Mouse (Mus musculus) induced T-regulatory cell, adult 2 months (primary cell): ENCODE data around the gene Bcl11a.

Experiments
- DNase-seq: peaks from one replicate; pipeline ENCODE4 v3.0.0-alpha.2; 2012; ENCODE audit warnings: low read depth

Bcl11a gene

GRCm38 (mm10) chr11:24079392-24080391, 1.8 kb downstream of the Bcl11a start:
- peak; percentile 25 for DNase-seq

- no peak for DNase-seq
These were observed 2.7 kb downstream of the Bcl11a start for GRCm38 (mm10) chr11:24080541-24080940.

DNA sequence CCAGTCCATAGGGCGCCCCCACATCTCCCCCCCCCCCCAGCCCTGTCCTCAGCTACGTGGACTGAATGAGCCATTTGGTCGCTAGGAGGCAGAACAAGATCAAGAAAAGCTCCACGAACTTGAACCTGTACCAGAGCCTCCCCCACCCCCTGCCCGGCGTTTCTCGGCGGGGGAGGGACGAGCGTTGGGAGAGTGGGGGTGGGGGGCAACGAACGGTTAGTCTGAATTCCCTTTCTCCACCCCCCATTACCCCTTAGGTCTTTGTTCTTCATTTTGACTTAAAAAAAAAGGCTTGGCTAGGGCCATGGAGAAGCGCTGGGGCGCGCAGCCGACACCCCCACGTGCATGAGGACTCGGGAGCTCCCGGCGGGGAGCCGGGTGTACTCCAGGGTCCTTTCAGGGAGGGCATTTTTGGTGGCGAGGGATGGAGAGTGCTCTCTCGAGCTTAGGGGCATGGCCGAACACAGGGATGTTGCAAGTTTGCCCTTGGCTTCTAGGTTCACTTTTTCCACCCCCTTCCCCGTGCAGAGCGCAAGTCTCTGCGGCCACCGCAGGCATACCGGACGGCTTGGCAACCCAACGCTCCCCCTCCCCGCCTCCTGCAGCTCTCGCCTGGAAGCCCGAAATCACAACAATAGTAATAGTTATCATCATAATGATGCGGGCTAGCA, 3.3 kb downstream of the Bcl11a start:
- DNase-seq, result no peak

DNA sequence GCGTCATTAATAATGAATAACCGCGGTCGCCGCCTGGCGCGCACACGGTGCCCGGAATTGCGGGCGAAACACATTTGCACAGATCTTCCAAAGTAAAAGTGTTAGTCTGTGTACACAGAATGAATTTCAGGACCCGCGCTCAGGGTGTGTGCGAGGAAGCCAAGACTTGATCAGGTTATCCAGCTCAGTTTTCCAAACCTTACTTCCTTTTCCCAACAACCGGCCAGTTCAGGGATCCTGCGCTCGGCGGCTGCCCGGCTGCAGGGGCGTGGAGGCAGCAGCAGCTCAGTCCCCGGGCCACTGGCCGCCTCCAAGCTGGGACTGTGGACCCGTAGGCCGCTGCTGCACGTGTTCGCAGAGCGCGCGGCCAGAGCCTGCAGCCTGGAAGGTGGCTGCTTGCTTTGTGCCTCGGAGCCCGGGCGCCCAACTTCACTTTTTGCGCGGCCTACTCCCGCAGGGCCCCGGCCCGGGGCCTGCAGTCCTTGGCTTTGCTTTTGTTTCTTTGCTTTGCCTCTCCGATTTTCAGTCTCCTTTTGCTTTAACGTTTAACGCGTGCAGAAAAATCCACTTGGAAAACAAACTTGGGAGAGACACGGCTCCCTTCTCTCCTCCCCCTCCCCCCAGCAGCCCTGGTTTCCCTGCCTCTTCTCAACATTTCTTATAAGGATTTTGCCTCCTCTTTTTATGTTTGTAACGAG, 4.0 kb downstream of the Bcl11a start:
- DNase-seq, result no peak

DNA sequence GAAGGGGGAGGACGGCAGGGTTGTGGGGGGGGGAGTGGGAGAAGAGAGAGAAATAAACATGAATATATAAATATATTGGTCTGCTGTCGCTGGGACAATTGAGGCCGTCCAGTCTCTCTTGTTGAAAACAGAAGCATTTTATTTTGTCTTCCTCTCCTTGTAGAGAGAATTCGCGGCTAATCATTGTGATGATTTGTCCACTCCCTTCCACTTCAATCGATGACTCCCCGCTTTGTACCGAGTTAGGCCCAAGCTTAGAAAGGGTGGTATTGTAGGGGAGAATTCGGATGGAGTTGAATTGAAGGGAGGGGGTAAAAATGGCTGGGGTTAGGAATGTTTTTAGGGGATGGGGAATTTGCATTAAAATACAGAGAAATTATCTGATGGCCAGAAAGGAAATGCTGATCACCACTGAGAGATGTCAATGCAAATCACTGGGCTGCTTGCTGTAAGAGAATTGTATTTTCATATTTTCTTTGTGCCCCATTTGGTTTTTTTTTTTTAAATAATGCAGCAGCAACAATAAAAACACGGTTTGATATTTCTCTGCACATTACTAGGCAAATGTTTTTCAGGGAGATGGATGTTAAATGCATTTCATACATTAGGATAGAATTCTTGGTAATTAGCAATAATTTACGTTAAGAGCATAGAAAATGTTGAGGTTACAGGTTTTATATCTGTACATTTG, 4.7 kb downstream of the Bcl11a start:
- no peak for DNase-seq

DNA sequence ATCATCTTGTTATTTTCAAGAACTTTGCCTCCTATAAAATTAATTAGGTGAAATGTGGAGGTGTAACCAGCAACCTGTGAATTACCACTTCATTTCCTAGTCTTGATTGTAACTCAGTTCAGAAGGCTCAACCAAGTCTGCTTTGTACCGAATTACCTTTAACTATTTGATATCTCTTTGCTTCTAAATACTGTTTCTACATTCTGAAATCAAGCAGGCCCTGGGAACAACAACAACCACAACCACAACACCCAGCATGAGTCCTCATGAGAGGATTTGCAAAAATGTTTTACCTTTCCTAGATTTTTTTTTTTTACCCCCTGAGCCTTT, 5.2 kb downstream of the Bcl11a start:
- DNase-seq, result no peak

DNA sequence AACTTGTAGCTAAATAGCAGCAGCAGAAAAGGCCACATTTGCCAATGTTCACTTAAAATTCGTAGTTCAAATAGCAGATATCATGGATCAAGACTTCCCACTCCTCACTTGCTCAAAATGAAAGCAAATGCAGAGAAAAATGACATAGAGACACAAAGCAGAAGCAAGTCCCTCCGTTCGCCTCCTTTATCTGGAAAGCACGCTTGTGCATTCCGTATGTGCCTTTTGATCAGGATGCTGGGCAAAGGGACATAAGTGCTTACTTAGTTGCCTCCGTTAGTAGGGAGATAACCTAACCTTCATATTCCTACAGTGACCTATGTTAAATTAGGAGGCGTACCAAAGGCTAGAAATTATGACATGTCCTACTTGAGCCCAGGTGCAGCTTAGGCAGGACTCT, 5.6 kb downstream of the Bcl11a start:
- DNase-seq, result no peak

DNA sequence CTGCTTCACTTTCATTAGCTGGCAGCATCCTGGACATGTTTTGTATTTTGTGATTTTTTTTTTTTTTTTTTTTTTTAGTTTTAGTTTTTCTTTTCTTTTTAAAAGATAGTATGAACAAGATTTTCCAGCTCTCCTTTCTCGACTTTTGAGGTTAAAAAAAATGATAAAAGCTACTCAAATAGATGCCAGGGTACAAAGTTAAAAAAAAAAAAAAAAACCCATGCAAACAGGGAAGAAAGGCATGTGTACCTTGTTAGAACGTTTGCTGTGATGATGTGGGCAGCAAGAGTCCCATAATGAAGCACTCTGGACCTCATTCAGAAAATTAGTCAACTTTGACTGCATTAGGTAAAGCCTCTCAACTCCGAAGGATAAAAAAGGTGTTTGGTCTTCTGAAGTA, 6.2 kb downstream of the Bcl11a start:
- no peak for DNase-seq

DNA sequence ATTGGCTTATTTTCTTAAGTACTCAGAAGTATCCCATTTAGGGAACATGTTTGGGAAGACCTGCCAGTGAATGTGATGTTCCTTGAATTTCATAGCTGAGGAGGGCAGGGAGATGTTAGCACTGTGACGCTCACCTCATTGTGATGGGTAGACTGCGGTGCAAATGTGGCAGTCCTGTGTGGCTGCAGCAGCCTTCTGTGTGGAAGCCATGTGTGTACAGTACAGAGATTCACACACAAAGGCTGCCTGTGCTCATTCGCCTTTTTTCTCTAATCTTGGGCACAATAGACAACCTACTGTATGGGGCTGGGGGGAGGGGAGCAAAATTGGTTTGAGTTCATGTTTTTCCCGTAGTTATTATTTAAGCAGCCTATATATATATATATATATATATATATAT, 6.7 kb downstream of the Bcl11a start:
- no peak for DNase-seq

GRCm38 (mm10) chr11:24085986-24086385, 8.1 kb downstream of the Bcl11a start:
- no peak for DNase-seq

- no peak for DNase-seq
These were observed 9.2 kb downstream of the Bcl11a start for GRCm38 (mm10) chr11:24087069-24087468.

- no peak for DNase-seq
These were observed 12.6 kb downstream of the Bcl11a start for GRCm38 (mm10) chr11:24090443-24090842.

DNA sequence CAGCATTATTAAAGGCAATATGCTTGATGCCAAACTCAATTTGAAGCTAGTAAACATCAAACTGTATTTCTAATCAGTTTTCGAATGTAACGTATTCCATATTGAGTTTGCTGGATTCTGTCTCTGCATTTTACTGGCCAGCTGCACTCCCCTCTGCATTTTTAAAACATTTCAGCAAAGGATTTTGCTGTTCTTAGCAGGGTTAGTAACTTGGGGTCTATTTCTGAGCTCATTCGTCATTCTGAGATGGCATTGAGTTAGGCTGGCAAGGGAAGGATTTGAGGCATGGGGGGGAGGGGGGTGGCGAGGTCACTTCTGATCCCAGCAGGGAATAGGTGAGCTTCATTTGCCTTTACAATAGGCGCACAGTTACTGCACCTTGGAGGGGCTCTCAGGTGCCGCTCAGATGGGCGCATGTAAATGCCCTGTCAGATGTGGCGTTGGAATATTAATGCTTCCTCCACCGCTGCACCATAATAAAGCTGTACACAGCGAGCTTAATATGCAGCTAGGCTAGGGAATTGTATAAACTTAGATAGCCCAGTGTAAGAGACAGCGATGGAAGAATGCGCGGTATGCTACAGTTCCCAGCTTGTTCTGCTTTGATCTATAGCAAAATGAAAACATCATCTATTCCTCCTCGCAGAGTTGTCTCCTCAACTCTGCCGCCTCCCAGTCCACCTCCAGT, 13.7 kb downstream of the Bcl11a start:
- no peak for DNase-seq

DNA sequence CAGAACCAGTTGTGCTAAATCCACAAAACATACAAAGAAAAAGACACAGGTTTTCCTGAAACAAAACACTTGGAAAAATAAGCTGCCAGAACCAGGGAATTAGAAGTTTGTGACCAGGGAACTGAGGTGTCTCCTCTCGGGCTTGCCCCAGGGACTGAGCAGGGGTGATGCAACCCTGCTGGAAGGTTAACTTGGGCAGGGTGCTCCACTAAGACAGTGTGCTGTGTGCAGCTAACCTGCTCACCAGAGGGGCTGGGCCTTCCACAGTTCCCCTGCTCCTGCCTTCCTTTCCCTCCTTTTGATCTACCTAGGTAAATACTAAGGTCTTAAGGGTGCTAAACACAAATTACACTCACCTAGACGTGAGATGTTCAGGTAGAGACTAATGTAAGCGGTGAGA, 14.8 kb downstream of the Bcl11a start:
- no peak for DNase-seq

DNA sequence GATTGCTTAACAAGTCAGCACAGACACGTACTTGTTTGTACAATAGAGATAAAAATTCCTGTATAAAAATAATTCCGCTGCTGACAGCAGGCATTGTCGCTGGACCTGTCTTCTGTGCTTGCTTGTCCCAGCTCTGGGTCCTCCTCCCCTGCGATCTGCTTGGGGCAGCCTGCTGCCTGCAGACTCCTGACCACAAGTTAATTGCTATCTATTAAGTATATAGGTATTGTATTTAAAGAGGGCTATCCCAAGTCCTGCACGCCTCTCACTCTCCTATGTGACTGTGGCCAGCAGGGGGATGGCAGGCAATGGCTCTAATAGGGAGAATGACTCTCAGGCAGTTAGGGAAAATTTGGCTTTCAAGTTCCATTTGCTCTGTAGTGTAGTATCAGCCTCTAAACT, 16.2 kb downstream of the Bcl11a start:
- DNase-seq, result no peak

DNA sequence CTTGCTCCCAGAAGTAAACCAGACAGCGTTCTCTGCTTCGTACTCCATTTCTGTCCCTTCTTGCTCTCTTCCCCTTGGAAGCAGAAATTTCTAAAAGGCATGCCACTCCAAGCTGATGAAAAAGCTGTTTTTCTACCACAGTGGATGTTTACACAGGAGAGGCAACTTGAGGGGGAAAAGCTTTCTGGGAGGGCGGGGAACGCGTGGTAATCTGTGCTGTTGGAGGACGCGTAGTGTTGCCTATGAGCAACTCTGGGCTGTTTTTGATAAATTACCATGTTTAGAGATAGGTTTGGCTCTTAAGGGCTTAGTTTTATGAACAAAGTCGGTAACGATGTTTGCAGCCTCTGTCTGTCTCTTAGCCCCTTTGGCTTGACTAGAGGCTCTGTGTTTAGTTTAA, 17.4 kb downstream of the Bcl11a start:
- DNase-seq, result no peak

DNA sequence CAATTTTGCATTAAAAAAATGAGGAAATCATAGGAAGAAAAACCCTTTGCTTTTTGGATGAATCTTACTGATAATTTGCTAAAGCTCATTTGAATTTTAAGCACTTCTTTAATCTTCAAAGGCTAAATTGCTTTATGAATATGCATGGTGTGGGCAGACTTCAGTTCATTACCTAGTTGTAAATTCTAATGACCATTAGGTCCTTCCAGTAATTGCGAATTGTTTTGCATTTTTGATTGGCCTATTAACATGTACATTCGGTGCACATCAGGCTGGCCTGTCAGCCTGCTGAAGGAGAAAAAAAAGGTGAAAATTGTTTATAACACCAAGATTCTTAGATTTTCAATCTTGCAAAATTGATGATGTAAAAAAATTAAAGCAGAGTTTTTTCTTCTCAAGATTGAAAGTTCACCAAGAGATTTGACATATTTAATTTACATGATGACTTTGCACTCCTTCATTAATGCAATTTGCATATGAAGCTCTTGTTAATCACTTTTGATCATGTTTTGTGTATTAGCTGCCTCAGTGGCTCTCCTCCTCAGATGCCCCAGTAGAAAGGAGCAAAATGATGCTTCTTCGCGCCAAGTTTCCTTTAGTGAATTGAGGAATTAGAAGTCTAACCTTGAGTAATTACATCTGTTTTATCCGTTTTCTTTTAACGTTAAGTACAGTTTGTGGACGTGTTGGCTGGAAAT, 17.9 kb downstream of the Bcl11a start:
- DNase-seq, result no peak

GRCm38 (mm10) chr11:24096483-24096882, 18.6 kb downstream of the Bcl11a start:
- no peak for DNase-seq

- no peak for DNase-seq
These were observed 19.2 kb downstream of the Bcl11a start for GRCm38 (mm10) chr11:24097026-24097425.

GRCm38 (mm10) chr11:24098069-24098468, 20.2 kb downstream of the Bcl11a start:
- no peak for DNase-seq

GRCm38 (mm10) chr11:24098662-24099061, 20.8 kb downstream of the Bcl11a start:
- DNase-seq, result no peak
